Mouse (Mus musculus) adrenal gland, postnatal 4 days (tissue): ENCODE measurements around the gene Dpagt1. TPM values are rescaled to one million over a fixed set of nuclear protein-coding genes. Genes with fewer than 3 reads are reported as not detected.
"Not testable (repeated sequence)": the region's sequence is repeated elsewhere in the genome, so short reads cannot be mapped to it uniquely, and the experiment has no call there.

Experiments used
- DNase-seq, 2 experiments: peaks; one replicate each; pipeline ENCODE4 v3.0.0; 2021 to 2022; ENCODE audit warnings: low spot score in 2 of 2, mixed read lengths in 2 of 2
- long read RNA-seq, 2 experiments: library from polyadenylated mRNA; stranded (forward); transcript quantifications; one replicate each; pipeline ENCODE4 v2.0.0; 2021
- total RNA-seq, 2 experiments: library from RNA; stranded (reverse); gene quantifications; 2 replicates each; pipeline ENCODE4 v1.2.3; 2021

Dpagt1 gene
- total RNA-seq, result 10 to 100 TPM; 32.3 to 36.2 TPM
- long read RNA-seq, experiment 1, transcript Dpagt1-201 (9 exons, 2,205 nt), result major isoform, 28 of 38 reads
- long read RNA-seq, experiment 1, partial matches to known transcripts, result 4 of 38 reads
- long read RNA-seq, experiment 1, other reads (novel, unspliced or antisense), result 6 of 38 reads
- long read RNA-seq, experiment 2, transcript Dpagt1-201 (9 exons, 2,205 nt), result major isoform, 43 of 66 reads
- long read RNA-seq, experiment 2, partial matches to known transcripts, result 8 of 66 reads
- long read RNA-seq, experiment 2, other reads (novel, unspliced or antisense), result 12 of 66 reads

- DNase-seq, result no peak
These were observed at the start of gene Dpagt1 for GRCm38 (mm10) chr9:44325768-44326370. Gene Dpagt1, plus strand, starts transcription at chr9:44326019.

- no peak for DNase-seq
These were observed 42.6 kb upstream of the Dpagt1 start for GRCm38 (mm10) chr9:44283183-44283582.

- no peak for DNase-seq
These were observed 39.5 kb upstream of the Dpagt1 start for GRCm38 (mm10) chr9:44286256-44286850.

- no peak for DNase-seq
These were observed 38.8 kb upstream of the Dpagt1 start for GRCm38 (mm10) chr9:44287003-44287400.

- DNase-seq, result no peak
These were observed 38.3 kb upstream of the Dpagt1 start for GRCm38 (mm10) chr9:44287401-44288075.

GRCm38 (mm10) chr9:44288076-44288958 is 37.5 kb upstream of the Dpagt1 start, which contains the start of gene Abcg4:
Gene Abcg4, minus strand, starts transcription at chr9:44288615.
- no peak for DNase-seq

GRCm38 (mm10) chr9:44288959-44289291 is 36.9 kb upstream of the Dpagt1 start:
- no peak for DNase-seq

- DNase-seq, result no peak
These were observed 33.3 kb upstream of the Dpagt1 start for GRCm38 (mm10) chr9:44292490-44292889.

GRCm38 (mm10) chr9:44300001-44300400 is 25.8 kb upstream of the Dpagt1 start:
- DNase-seq, result not testable (repeated sequence)

GRCm38 (mm10) chr9:44305466-44306079 is 20.2 kb upstream of the Dpagt1 start, which contains the start of gene Hinfp:
Gene Hinfp, minus strand, starts transcription at chr9:44305671.
- DNase-seq, result peak; percentile 90 to 97

- DNase-seq, result no peak
These were observed 19.3 kb upstream of the Dpagt1 start for GRCm38 (mm10) chr9:44306532-44306931.

- DNase-seq, result no peak
These were observed 18.6 kb upstream of the Dpagt1 start for GRCm38 (mm10) chr9:44307248-44307647.

- DNase-seq, result no peak
These were observed 16.1 kb upstream of the Dpagt1 start for GRCm38 (mm10) chr9:44309756-44310155.

GRCm38 (mm10) chr9:44310750-44311135 is 15.1 kb upstream of the Dpagt1 start:
- no peak for DNase-seq

GRCm38 (mm10) chr9:44311136-44312134 is 14.4 kb upstream of the Dpagt1 start:
- DNase-seq, result no peak

GRCm38 (mm10) chr9:44313476-44314256 is 12.2 kb upstream of the Dpagt1 start:
- no peak for DNase-seq

GRCm38 (mm10) chr9:44314257-44314547 is 11.6 kb upstream of the Dpagt1 start:
- DNase-seq, result no peak

GRCm38 (mm10) chr9:44314910-44315309 is 10.9 kb upstream of the Dpagt1 start:
- DNase-seq, result no peak

- DNase-seq, result no peak
These were observed 8.4 kb upstream of the Dpagt1 start for GRCm38 (mm10) chr9:44317452-44317851.
